Mouse (Mus musculus) lung, adult 2 months (tissue): ENCODE measurements around the gene Smarcad1.

Source experiments
- CTCF ChIP-seq: fragments of 200-500 bp; IDR thresholded peaks from 2 replicates; pipeline ENCODE4 v1.5.1; 2011; ENCODE audit warnings: mild to moderate bottlenecking, low read length, control low read depth; ENCODE audit not compliant: insufficient read depth
- POLR2A ChIP-seq: fragments of 200-500 bp; IDR thresholded peaks from 2 replicates; pipeline ENCODE4 v1.6.1; 2011; ENCODE audit warnings: low read depth, mild to moderate bottlenecking, control low read depth, low read length, borderline replicate concordance; ENCODE audit errors: extremely low read depth

- TF ChIP-seq POLR2A, result peak; percentile 42; the same call in 1 of the 2 replicates
- no peak for TF ChIP-seq CTCF
Observed at GRCm38 (mm10) chr6:65042491-65043171, at the start of gene Smarcad1.
